Mouse (Mus musculus) lung, postnatal 10 days (tissue): Measurements from ENCODE around the gene Trir.

Source experiments
- DNase-seq: peaks from one replicate; pipeline ENCODE4 v3.0.0; 2021

Trir gene

GRCm38 (mm10) chr8:85026670-85027515, at the start of gene Trir:
Trir (plus strand) TSS chr8:85026823.
- peak; percentile 99 for DNase-seq

- DNase-seq: peak; percentile 80
Observed at GRCm38 (mm10) chr8:84977435-84978247, 49.0 kb upstream of the Trir start.

DNA sequence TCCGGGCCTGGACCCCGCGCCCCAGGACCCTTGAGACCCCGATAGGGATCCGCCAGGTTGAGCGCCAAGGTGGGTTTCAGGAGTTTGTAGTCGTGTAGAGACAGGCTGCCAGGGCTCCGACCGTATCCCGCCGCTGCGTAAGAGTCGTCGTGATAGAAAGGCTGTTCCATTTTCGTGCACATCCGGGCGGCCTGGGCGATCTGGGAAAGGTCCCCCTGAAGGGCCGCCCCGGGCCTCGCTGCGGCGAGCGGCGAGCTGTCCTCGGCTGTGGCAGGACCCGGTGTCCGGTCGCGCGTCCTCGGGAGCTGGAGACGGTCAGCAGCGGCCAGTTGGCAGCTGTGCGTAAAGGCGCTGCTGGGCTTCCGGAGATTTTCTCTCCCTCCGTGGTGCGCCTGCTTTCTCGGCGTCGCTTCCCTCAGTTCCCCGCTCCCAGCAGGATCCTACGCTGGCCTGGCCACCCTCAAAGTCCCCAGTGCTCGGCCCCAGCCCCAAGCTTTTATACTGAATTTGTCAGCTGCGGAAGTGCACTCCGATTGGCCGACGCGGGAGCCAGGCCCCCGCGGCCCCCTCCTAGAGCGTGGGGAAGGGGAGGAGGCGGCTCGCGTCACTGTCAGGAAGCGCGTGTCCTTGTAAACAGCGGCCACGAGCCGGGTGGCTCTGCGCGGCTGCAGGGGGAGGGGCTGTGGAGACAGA, 48.2 kb upstream of the Trir start, which contains the start of gene Junb:
TSS of gene Junb (minus strand) at position 471 of the 693 bp plus-strand sequence.
- peak; percentile 98 for DNase-seq

DNA sequence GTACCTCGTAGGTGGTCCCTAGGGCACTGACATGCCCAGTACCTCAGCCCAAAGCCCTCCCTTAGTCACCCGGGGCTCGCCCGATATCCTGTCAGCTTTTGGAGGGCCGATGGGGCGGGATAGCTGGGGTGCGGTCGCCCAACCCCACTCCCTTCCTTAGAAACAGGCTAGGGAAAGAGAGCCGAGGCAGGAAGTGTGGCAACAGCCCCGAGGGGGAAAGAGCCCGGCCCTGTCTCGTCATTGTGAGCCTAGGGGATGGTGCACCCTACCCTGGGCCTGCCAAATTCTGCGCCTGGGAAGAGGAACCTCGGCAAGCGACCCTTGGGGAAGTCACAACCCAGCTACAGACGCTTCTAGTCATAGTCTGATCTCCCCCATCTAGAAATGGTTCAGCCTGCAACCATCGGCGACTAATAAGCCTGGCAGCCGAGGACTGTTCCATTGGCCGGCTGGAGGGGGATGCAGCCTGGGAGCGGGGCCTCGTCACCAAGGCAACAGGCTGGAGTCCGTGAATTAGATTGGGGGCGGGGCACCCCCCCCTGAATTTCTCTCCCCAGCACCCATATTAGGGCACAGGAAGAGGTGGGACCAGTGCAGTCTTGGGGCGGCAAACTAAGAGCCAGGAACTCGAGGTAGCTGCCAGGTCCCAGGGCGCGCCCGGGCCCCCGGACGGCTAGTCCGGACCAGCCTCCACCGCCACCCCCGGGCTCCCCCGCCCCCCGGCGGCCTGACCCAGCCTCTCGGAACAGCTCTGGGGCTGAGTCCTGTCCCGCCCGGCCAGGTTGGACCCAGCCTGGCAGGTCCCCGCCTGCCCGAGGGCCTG, 46.8 kb upstream of the Trir start:
- peak; percentile 97 for DNase-seq

DNA sequence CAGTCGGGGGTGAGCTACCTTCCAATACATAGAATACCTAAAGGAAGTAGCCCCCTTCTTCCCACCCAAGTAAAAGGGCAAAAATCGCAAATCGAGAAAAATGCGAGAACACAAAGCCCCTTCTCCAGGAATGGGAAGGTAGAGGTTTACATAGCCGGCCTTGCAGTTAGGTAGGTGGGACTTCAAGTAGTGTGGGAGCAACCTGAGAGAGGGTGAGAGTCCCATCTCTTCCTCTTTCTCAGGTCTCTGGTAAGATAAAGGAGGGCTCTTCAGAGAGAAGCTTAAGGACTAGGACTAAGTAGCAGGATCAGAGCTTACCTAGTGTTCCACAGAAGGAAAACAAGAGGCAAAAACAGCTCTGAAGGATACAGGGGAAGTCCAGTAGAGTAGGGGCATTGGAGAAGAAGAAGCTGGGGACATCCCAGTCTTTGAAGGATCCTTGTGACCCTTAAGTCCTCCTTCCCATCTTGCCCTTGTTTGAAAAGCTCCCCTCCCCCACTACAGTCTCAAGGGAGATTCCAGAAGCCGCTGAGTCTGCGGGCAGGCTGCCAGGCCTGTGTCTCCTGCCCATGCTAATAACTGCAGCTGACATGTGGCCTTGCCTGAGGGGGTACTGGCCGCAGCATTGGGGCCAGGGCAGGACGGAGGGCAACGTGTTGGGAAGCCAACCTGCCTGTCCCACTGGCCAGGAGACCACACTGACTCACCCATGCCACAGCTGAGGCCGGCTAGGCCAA, 45.8 kb upstream of the Trir start:
- peak; percentile 94 for DNase-seq

GRCm38 (mm10) chr8:84981644-84982498, 44.8 kb upstream of the Trir start:
- DNase-seq: no peak

DNA sequence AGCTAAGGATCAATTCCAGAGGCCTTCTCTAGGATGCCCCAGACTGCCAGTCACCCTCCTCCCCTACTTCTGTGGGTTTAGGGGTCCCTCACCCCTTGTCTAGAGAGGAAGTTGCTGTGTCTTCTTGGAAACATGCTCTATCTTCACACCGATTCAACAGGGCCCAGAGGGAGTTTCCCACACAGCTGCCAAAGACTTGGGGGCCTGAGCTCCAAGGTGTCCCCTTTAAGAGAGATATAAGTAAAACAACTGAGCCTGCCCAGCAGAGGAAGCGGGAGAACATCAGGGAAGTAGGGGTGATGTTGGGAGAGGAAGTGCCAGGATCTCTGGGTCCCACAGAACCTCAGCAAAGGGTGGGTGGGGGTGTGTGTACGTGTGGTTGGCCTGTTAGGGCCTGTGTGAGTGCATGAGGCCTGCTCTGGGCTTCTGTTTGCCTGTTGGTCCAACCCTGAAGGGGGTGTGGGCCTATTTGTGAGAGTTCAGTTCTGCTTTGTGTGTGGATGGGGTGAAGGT, 44.1 kb upstream of the Trir start:
- no peak for DNase-seq

DNA sequence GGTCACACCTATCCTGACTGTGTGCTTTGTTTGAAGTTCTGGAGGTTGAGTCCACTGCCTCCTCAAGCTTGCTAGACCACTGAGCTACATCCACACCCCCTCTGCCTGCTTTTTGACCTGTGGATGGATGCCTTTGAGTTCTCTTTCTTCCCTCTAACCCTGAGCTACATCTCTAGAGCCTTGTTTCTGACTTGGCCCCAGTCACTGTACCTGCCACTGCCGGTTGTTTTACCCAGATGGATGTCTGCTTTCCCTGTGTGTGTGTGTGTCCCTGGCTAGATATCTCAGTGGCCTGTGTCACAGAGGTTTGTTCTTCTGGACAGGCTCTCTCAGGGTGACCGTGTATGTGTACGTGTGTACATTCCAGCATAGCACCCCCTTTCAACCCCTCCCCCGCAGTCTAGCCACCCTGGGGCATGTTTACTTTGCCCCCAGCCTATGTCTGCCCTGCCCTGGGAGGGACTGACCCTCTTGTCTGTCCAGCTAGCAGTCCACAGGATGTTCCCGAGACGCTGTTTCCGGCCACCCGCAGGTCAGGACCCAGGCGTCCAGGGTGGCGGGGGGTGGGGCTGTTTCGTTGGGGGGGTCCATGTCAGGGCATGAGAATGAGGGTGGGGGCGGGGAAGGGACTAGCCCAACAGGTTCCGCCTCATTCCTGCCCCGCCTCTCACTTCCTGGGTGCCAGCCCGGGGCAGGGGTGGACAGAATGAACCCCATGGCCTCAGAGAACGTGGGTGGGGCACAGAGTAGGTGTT, 42.2 kb upstream of the Trir start:
- peak; percentile 74 for DNase-seq

DNA sequence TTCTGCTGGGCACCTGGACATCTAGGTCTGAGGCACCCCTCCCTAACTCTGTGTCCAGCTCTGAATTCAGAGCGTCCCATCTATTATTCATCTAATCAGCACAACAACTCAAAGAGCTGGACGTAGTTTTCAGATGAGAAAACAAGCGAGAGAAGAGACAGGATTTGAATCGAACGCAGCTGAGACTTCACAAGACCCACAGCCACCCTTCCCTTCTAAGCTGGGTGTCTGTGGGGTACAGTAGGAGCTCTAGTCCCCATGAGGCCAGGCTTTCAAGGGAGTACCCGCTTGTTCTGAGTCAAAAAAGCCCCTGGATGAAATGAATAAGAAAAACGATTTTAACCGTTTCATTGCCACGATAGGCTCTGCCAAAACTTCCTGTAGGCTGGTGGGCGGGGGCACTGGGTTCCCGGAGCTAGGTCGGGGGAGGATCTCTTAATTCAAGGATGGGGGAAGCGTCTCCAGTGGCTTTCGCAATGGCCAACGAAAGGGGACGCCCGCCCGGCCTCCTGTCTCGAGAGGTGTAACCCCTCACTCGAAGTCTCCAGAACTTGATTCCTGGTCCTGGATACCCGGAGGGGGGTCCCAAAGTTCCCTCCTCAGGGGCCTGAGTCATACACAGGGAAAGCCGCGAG, 41.5 kb upstream of the Trir start:
- peak; percentile 65 for DNase-seq

- DNase-seq: peak; percentile 96
Observed at GRCm38 (mm10) chr8:84985684-84986378, 40.8 kb upstream of the Trir start.

GRCm38 (mm10) chr8:84986379-84986945, 40.2 kb upstream of the Trir start:
- no peak for DNase-seq

GRCm38 (mm10) chr8:84987388-84987787, 39.2 kb upstream of the Trir start:
- DNase-seq: no peak

GRCm38 (mm10) chr8:84987903-84988302, 38.7 kb upstream of the Trir start:
- no peak for DNase-seq

GRCm38 (mm10) chr8:84989311-84989731, 37.3 kb upstream of the Trir start:
- peak; percentile 71 for DNase-seq

GRCm38 (mm10) chr8:84989810-84990209, 36.8 kb upstream of the Trir start:
- DNase-seq: peak; percentile 97

DNA sequence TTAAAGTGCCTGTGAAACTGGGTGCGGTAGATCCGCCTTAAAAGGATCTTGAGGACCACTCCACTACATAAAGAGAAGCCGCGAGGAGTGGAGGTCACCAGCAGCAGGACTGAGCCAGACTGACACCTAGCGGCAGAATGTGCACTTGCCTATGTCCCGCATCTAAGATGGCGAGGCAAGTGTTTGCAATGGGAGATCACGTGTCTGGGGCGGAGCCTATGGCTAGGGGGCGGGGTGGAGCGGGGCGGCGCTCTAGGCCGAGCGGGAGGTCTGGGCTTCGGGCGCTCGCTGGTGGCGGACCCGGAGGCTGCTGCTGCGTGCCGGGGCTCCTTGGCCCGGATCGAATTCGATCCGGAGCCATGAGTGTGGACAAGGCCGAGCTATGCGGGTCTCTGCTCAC, 36.3 kb upstream of the Trir start, which contains the start of gene Hook2:
TSS of gene Hook2 (plus strand) at position 255 of the 400 bp plus-strand sequence.
- DNase-seq: peak; percentile 99

DNA sequence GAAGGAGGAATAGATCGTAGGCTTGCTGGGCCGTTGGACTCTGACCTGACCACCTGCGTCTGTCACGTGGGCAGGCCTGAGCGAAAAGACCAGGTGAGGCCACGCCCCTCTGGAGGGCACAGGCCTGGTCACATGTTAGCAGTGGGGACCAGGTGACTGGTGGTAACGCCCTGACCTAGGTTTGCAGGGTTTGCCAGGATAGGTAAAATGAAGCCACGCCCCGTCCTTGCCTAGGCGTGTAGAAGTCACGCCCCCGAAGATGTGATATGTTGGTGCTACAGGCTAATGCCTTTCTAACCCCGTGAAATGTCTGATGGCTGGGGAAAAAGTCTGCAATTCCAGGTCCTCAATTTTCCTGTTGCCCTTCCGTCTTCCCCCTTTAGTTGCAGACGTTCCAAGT, 35.8 kb upstream of the Trir start:
- DNase-seq: peak; percentile 86

DNA sequence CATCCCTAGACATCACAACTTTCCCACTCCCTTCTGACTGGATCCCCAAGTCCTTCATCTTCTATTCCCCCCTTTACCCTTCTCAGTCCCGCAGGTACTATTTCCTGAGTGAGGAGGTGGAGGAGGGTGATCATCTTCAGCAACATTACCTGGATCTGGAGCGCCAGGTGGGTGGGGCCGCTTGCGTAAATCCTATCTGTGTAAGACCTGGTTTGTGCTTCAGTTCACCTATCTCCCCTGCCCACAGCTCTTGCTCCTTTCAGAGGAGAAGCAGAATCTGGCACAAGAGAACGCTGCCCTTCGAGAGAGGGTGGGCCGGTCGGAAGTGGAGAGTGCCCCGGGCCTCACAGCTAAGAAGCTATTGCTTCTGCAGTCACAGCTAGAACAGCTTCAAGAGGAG, 32.2 kb upstream of the Trir start:
- DNase-seq: no peak
